Comparison of ENCODE assay signal across 8 mouse cellular contexts in the genomic region with DNA sequence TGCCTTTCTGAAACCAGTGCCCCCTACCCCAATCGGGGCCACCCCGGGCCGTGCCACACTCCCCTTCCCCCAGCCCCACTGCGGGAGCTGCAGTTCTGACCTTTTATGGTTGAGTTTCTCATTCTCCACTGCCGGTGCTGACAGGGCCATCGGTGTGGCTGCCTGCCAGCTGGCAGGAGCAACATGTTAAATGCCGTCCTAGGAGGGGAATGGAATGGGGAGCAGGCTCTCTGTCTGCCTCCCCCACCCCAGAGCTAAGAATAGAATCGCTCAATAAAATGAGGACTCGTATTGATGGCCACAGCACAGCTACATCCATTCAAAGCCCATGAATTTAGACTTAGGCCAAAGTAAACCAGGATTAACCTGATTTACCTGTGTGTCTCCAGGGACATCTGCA.
DNase-seq lines count a peak whose midpoint lies in the region; ATAC-seq lines count a peak whose summit lies in the region.

No protein-coding gene starts in this region.

- no peaks in the 10 kb centered on the region for H3K9me3 ChIP-seq in intestine, embryonic 14.5 days (ENCODE audit: control insufficient read depth, low read length)
- H3K9me3 ChIP-seq in liver, embryonic 15.5 days (replicated peaks), result no peaks in the 10 kb centered on the region
- no peaks in the 10 kb centered on the region for H3K9me3 ChIP-seq in stomach, embryonic 15.5 days

- no peak overlapping the region for H3K9ac ChIP-seq in intestine, embryonic 14.5 days (ENCODE audit: low read length)
- H3K9ac ChIP-seq in liver, embryonic 15.5 days, result no peak overlapping the region
- H3K9ac ChIP-seq in stomach, embryonic 15.5 days, result no peak overlapping the region

- peak; percentile 60 for ATAC-seq in intestine, embryonic 14.5 days (replicated peaks; ENCODE audit: low FRiP score, low TSS enrichment, low read depth)
- peak; percentile 62 for ATAC-seq in liver, embryonic 15.5 days (ENCODE audit: insufficient read depth)
- peak; percentile 78 for ATAC-seq in stomach, embryonic 15.5 days (ENCODE audit: insufficient read depth, low FRiP score, low read depth)
- ATAC-seq in activated CD4-positive, CD25-positive, alpha-beta regulatory T cell, adult 4 months, result no peak

- no peak overlapping the region for H3K4me3 ChIP-seq in intestine, embryonic 14.5 days (ENCODE audit: low read depth, low read length)
- no peak overlapping the region for H3K4me3 ChIP-seq in liver, embryonic 15.5 days (replicated peaks)
- no peak overlapping the region for H3K4me3 ChIP-seq in stomach, embryonic 15.5 days (replicated peaks)

- WGBS in intestine, embryonic 14.5 days, result 9% methylated on average over 9 of the region's 9 CpGs
- WGBS in liver, embryonic 15.5 days (ENCODE audit: insufficient replicate concordance), result 51% methylated on average over 9 of the region's 9 CpGs
- 16% methylated on average over 9 of the region's 9 CpGs for WGBS in stomach, embryonic 15.5 days

- H3K27ac ChIP-seq in intestine, embryonic 14.5 days (ENCODE audit: low read depth), result peak overlapping the region; percentile 88
- H3K27ac ChIP-seq in liver, embryonic 15.5 days (replicated peaks), result no peak overlapping the region
- H3K27ac ChIP-seq in stomach, embryonic 15.5 days, result peak overlapping the region; percentile 84

- no peaks in the 10 kb centered on the region for H3K27me3 ChIP-seq in intestine, embryonic 14.5 days (replicated peaks; ENCODE audit: control insufficient read depth, insufficient read depth, low read length)
- H3K27me3 ChIP-seq in liver, embryonic 15.5 days, result no peaks in the 10 kb centered on the region
- H3K27me3 ChIP-seq in stomach, embryonic 15.5 days (replicated peaks), result no peaks in the 10 kb centered on the region

- H3K36me3 ChIP-seq in intestine, embryonic 14.5 days (ENCODE audit: control insufficient read depth, insufficient read depth, low read length), result peaks cover 39% of the 10 kb centered on the region
- 0 out of 2 replicates have a peak, but pooled peaks cover 5% of the 10 kb centered on the region for H3K36me3 ChIP-seq in liver, embryonic 15.5 days (replicated peaks)
- H3K36me3 ChIP-seq in stomach, embryonic 15.5 days, result no peaks in the 10 kb centered on the region

- peak; percentile 68 for DNase-seq in retina, adult 2 months (ENCODE audit: low read depth, low spot score)
- no peak for DNase-seq in retina, embryonic 14.5 days (ENCODE audit: low spot score)
- DNase-seq in gastrocnemius, postnatal 10 days, result peak; percentile 68
- DNase-seq in intestine, embryonic 14.5 days (ENCODE audit: low spot score), result peak; percentile 79
- DNase-seq in thymus, postnatal 10 days (ENCODE audit: low spot score in 2 of 2), result no peak

- H3K4me1 ChIP-seq in intestine, embryonic 14.5 days (replicated peaks; ENCODE audit: control insufficient read depth, insufficient read depth, low read length), result peaks cover 44% of the 10 kb centered on the region
- peaks cover 21% of the 10 kb centered on the region for H3K4me1 ChIP-seq in liver, embryonic 15.5 days (replicated peaks)
- H3K4me1 ChIP-seq in stomach, embryonic 15.5 days, result peaks cover 44% of the 10 kb centered on the region

- H3K4me2 ChIP-seq in intestine, embryonic 14.5 days (ENCODE audit: low read length), result peak overlapping the region; percentile 13; the same call in 1 of the 2 replicates
- H3K4me2 ChIP-seq in liver, embryonic 15.5 days, result no peak overlapping the region
- no peak overlapping the region for H3K4me2 ChIP-seq in stomach, embryonic 15.5 days

Comparison
In these comparisons a context has a peak if more than half of its experiments do, and no peak if none do; other contexts are left out.
1. DNase-seq: peak in retina, adult 2 months (single experiment), gastrocnemius, postnatal 10 days (single experiment) and intestine, embryonic 14.5 days (single experiment); none in retina, embryonic 14.5 days (single experiment) and thymus, postnatal 10 days (0 of 2).